Mouse (Mus musculus): Measurements from ENCODE around the gene 3425401B19Rik. TPM values are rescaled to one million over a fixed set of nuclear protein-coding genes. Genes with fewer than 3 reads are reported as not detected.

3425401B19Rik gene
- polyA plus RNA-seq, 3 experiments from 2014 or later, result 0.08 TPM; not detected in 2

DNA sequence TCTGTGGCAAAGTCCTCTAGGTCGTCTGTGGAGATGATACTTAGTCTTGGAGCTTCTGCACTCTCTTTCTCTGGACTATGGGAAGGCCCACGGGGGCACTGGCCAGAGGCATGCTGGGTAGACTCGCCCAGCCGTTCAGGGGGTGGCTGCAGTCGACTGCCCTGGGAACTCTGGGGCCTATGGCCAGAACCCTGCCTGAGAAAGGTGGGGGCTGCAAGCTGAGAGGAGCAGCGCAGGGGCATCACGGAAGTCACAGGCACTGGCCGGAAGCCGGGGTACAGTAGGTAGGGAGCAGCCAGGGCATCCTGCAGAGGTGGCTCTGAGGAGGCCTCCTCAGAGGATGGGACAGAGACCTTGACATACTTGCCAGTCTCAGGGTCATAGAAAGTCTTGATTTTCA is 25.3 kb downstream of the 3425401B19Rik start:
- no peak for ATAC-seq

DNA sequence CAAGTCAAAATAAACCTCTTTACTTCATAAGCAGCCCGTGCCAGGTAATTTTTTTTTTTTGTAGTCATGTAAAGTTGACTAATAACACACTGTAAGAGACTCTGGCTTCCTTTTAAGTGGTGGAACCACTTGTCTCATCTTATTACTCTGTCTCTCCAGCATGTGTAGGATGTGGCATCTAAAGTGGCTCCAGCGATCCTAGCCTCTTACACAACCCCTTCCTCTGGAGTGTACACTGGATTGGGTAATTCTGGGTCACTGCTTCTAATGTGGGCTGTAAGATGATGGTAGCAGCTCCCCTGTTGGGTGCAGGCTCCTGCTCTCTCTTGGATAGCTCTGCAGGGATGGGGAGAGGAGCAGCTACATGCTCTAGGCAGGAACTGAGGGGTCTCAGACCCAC is 46.6 kb downstream of the 3425401B19Rik start:
- ATAC-seq, result no peak

DNA sequence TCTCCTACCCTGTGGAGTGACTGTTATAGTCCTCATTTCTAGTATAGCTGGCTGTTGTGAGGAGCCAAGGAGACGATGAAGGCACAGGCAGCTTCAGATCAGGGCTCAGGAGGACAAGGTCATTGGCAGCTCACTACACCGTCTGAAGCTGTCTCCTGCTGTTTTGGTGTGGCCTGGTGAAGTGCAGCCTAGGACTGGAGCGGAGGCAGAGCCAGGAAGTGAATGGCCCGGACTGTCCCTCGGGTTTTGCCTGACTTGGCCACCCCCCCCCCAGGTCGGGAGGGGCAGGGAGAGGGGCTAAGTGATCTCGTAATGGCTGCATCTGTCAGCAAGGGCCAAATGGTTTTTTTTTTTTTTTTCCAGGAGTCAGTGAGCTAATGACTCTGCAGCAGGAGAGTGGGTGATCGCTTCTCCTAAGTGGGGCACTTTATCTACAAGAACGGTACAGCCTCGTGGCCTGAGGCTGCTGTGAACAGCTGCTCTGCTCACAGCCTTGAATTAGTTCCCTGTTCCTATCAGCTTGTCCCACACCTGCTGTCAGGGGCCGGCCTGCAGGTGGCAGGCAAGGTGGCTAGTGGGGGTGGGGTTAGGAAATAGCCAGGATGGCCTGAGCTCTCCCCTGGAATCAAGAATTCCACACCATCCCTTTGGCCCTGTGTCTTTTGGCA is 50.9 kb downstream of the 3425401B19Rik start:
- ATAC-seq, result no peak

DNA sequence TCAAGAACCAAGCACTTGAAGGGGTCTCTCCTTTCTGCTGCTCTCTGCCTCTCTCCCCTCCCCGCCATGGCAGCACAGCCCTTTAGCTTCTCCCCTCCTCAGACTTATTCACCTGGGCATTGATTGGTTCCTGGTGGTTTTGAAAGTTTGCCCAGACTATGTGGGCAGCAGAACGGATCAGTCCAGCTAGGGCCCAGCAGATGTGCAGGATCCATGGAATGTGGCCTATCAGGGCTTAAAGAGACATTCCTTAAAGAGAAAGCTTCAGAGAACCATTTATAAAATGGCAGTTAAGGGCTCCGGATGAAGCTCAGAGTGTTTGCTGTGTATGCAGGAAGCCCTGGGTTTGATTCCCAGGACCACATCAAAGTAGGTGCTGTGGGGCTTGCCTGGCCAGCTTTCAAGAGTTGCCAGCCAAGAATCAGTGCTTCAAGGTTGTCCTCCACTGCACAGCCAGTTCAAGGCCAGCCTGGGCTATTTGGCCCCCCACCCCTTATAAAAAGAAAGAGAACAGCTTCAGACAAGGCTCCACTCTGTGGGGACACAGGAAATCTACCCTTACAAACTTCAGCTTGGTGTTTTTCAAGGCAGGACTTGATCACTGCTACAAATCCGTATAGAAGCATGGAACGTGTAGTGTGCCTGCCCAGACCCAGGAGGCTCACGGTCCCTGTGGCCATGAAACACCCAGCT is 52.0 kb downstream of the 3425401B19Rik start:
- no peak for ATAC-seq

DNA sequence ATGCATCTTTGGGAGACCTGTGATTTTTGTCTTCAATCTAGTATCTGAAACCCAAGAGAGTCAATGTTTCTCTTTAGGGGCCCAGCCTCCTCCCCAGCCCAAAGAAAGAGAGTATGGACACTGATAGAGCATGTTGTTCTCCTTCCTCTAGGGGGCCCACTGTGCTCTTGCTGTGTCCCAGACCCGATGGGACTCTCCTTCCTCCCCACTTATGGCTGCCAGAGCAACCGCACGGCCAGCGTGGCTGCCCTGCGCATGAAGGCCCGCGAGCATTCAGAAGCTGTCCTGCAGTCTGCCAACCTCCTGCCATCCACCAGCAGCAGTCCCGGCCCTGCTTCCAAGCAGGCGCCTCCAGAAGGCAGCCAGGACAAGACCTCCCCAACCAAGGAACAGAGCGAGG is 56.5 kb downstream of the 3425401B19Rik start:
- no peak for ATAC-seq

DNA sequence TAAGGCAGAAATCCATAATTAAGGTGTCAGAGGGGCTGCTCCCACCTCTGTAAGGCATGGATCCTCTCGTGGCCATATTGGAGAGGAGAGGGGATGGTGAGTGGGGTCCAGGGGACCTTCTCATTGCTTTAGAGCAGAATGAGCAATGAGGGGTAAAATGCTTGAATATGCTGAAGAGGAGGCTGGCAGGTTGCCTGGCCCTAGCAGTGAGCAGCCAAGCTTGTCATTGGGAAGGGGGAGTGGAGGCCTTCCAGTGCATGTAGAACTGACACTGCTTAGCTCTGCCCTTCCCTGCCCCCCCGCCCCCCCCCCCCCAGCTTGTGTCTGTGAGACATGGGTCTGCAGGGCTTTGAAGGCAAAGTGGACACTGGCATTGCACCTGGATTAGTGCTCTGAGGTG is 57.8 kb downstream of the 3425401B19Rik start:
- no peak for ATAC-seq

DNA sequence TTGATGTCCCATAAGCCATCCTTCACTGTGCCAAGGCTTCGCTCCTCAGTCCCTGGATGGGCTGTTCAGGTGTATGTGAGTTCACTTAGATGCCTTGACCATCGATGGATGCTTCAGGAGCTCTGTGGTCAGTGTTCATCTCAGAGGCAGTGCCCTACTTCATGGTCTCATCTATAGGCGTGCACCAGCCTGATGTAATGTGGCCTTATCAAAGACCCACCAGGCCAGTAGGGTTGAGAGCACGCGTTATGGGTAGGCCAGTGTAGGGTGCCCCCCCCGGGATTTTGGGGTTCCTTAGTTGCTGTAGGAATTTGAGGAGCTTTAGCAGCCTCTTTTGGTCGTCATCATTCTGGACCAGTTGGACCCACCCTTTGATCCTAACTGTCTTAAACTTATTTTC is 60.3 kb downstream of the 3425401B19Rik start:
- ATAC-seq, result no peak

DNA sequence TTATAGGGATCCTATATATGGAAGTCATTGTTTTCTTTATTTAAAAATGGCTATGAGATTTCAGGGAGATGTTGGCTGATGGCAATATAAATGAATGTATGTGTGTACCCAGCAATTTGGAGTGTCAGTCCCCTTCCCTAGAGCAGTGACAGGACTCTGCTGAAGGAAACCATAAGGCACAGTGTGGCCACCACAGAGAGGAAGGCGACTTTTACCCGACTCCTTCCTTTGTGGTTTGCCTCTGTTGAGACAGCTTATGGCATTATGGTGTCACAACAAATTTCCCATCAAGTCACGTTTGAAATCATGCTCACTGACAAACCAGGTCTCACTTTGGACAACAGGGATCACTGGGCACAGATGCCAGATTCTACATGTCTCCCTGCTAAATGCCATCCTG is 60.8 kb downstream of the 3425401B19Rik start:
- ATAC-seq, result no peak

DNA sequence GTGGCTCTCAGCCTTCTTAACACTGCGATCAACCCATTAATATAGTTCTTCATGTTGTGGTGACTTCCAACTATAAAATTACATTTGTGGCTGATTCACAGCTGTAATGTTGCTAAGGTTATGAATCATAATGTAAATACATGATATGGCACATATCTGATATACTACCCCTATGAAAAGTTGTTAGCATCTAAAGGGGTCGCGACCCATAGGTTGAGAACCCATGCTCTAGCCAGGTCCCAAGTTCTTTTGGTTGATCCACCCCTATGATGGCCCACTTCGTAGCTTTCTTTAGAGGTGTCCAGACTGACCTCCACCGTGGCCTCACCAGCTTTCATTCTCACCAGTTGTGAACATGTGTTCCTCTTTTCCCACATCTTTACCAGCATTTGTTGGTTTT is 67.8 kb downstream of the 3425401B19Rik start:
- ATAC-seq, result no peak

DNA sequence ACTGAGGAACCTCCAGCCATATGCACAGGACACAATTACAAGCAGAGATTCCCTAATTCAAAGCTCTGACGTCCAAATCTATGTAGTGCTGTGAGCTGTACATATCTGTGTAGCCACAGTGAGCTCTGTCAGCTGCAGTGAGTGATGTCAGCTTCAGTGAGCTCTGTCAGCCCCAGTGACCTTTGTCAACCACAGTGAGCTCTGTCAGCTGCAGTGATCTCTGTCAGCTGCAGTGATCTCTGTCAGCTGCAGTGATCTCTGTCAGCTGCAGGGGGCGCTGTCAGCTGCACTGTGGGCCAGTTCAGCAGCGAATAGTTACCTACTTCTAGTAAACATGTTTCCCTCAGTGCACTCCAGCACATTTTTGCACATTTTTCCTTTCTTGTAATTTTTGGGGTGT is 75.7 kb downstream of the 3425401B19Rik start:
- ATAC-seq, result no peak

Other genes with a start within 250 kb of the 3425401B19Rik start
- not detected for gene Slc18a3, start 220.4 kb downstream of the 3425401B19Rik start, polyA plus RNA-seq (2017; shearing (Covaris generic))
- gene Chat, start 219.3 kb downstream of the 3425401B19Rik start, polyA plus RNA-seq (2017; shearing (Covaris generic)), result not detected
- 1 to 10 TPM; 4.3 to 8.8 (median 5.5) TPM for gene Ercc6, start 171.8 kb downstream of the 3425401B19Rik start, polyA plus RNA-seq (2017; shearing (Covaris generic))
- under 1 TPM in 1 of 3 experiments, not detected in 2; 0.26 TPM for gene Prrxl1, start 85.9 kb downstream of the 3425401B19Rik start, polyA plus RNA-seq (2017; shearing (Covaris generic))
- gene Tmem273, start 100.7 kb upstream of the 3425401B19Rik start, polyA plus RNA-seq (2017; shearing (Covaris generic)), result 1 to 10 TPM; 2.6 to 5.5 (median 3.6) TPM
- gene Fam170b, start 148.7 kb upstream of the 3425401B19Rik start, polyA plus RNA-seq (2017; shearing (Covaris generic)), result not detected
- not detected for gene Vstm4, start 171.5 kb upstream of the 3425401B19Rik start, polyA plus RNA-seq (2017; shearing (Covaris generic))

All from inflammation-experienced regulatory T-cells, adult 6 months (primary cell).